Mouse (Mus musculus): ENCODE measurements around the gene Dis3l.
A peak's percentile ranks its signal among the peaks of the same experiment; 100 is the strongest.

The Dis3l gene

GRCm38 (mm10) chr9:64341254-64341566, at the start of gene Dis3l:
TSS of gene Dis3l (minus strand) at chr9:64341288.
- DNase-seq (ENCODE audit: low read depth, low spot score), result no peak

GRCm38 (mm10) chr9:64389576-64390292, 48.6 kb upstream of the Dis3l start:
- no peak for DNase-seq (ENCODE audit: low read depth, low spot score)

- DNase-seq (ENCODE audit: low read depth, low spot score), result no peak
These were observed 45.6 kb upstream of the Dis3l start for GRCm38 (mm10) chr9:64386466-64387211.

GRCm38 (mm10) chr9:64385511-64386465, 44.7 kb upstream of the Dis3l start, which contains the start of gene Megf11:
TSS of gene Megf11 (plus strand) at chr9:64385626.
- no peak for DNase-seq (ENCODE audit: low read depth, low spot score)

- no peak for DNase-seq (ENCODE audit: low read depth, low spot score)
These were observed 42.1 kb upstream of the Dis3l start for GRCm38 (mm10) chr9:64383021-64383788.

GRCm38 (mm10) chr9:64376380-64376779, 35.3 kb upstream of the Dis3l start:
- DNase-seq (ENCODE audit: low read depth, low spot score), result no peak

GRCm38 (mm10) chr9:64371305-64371819, 30.3 kb upstream of the Dis3l start:
- DNase-seq (ENCODE audit: low read depth, low spot score), result no peak

- DNase-seq (ENCODE audit: low read depth, low spot score), result no peak
These were observed 28.8 kb upstream of the Dis3l start for GRCm38 (mm10) chr9:64369871-64370270.

- DNase-seq (ENCODE audit: low read depth, low spot score), result no peak
These were observed 20.3 kb upstream of the Dis3l start for GRCm38 (mm10) chr9:64361231-64361950.

GRCm38 (mm10) chr9:64355627-64356026, 14.5 kb upstream of the Dis3l start:
- DNase-seq (ENCODE audit: low read depth, low spot score), result no peak

GRCm38 (mm10) chr9:64351191-64351590, 10.1 kb upstream of the Dis3l start:
- DNase-seq (ENCODE audit: low read depth, low spot score), result no peak

GRCm38 (mm10) chr9:64349490-64349889, 8.4 kb upstream of the Dis3l start:
- no peak for DNase-seq (ENCODE audit: low read depth, low spot score)

GRCm38 (mm10) chr9:64347377-64347776, 6.3 kb upstream of the Dis3l start:
- DNase-seq (ENCODE audit: low read depth, low spot score), result peak; percentile 6

- no peak for DNase-seq (ENCODE audit: low read depth, low spot score)
These were observed 4.8 kb upstream of the Dis3l start for GRCm38 (mm10) chr9:64345931-64346330.

GRCm38 (mm10) chr9:64343656-64344055, 2.6 kb upstream of the Dis3l start:
- DNase-seq (ENCODE audit: low read depth, low spot score), result no peak

GRCm38 (mm10) chr9:64341671-64342070, 583 bp upstream of the Dis3l start:
- no peak for DNase-seq (ENCODE audit: low read depth, low spot score)

GRCm38 (mm10) chr9:64340351-64341253, 486 bp downstream of the Dis3l start:
- peak; percentile 53 for DNase-seq (ENCODE audit: low read depth, low spot score)

- no peak for DNase-seq (ENCODE audit: low read depth, low spot score)
These were observed 1.7 kb downstream of the Dis3l start for GRCm38 (mm10) chr9:64339361-64339760.

- DNase-seq (ENCODE audit: low read depth, low spot score), result no peak
These were observed 5.3 kb downstream of the Dis3l start for GRCm38 (mm10) chr9:64335825-64336224.
